Mouse (Mus musculus) heart, embryonic 14.5 days (tissue): ENCODE results near the gene Tfg. TPM values are rescaled to one million over a fixed set of nuclear protein-coding genes. Genes with fewer than 3 reads are reported as not detected.

Experiments used
- ATAC-seq: fragments of 200-750 bp; cut with Nextera tagmentation; 2 replicates; pipeline ENCODE4 v1.8.0; 2017; ENCODE audit warnings: low read depth, moderate TSS enrichment; ENCODE audit not compliant: insufficient number of reproducible peaks, insufficient read depth, low FRiP score
- H3K27ac ChIP-seq, 2 experiments: fragments of 200-500 bp in 1 of 2; fragments of 300-500 bp in 1 of 2; sonication (generic) in 1 of 2; replicated peaks in 1 of 2; 2 replicates each; pipeline ENCODE4 v1.5.1; 2012 to 2014; ENCODE audit warnings: low read depth in 2 of 2, low read length in 2 of 2, control low read depth in 1 of 2, mild to moderate bottlenecking in 1 of 2, mixed read lengths in 1 of 2; ENCODE audit not compliant: control insufficient read depth in 1 of 2, insufficient read depth in 1 of 2
- H3K27me3 ChIP-seq: fragments of 300-500 bp; sonication (generic); 2 replicates; pipeline ENCODE4 v1.6.1; 2014; ENCODE audit warnings: mild to moderate bottlenecking, low read length, control low read depth; ENCODE audit not compliant: control insufficient read depth, insufficient read depth
- H3K36me3 ChIP-seq: fragments of 300-500 bp; sonication (generic); 2 replicates; pipeline ENCODE4 v1.6.1; 2014; ENCODE audit warnings: mild to moderate bottlenecking, control low read depth, low read length, mixed read lengths; ENCODE audit not compliant: control insufficient read depth, insufficient read depth
- H3K4me1 ChIP-seq, 2 experiments: fragments of 200-500 bp in 1 of 2; fragments of 300-500 bp in 1 of 2; sonication (generic) in 1 of 2; 2 replicates each; pipeline ENCODE4 v1.6.1; 2012 to 2014; ENCODE audit warnings: low read length in 2 of 2, control low read depth in 1 of 2, mixed read lengths in 1 of 2; ENCODE audit not compliant: control insufficient read depth in 2 of 2, insufficient read depth in 2 of 2
- H3K4me2 ChIP-seq: fragments of 300-500 bp; sonication (generic); 2 replicates; pipeline ENCODE4 v1.6.1; 2014; ENCODE audit warnings: mild to moderate bottlenecking, low read length
- H3K4me3 ChIP-seq, 2 experiments: fragments of 200-500 bp in 1 of 2; fragments of 300-500 bp in 1 of 2; sonication (generic) in 1 of 2; 2 replicates each; pipeline ENCODE4 v1.5.1; 2012 to 2014; ENCODE audit warnings: low read length in 2 of 2, mild to moderate bottlenecking in 2 of 2, control low read depth in 1 of 2, low read depth in 1 of 2, moderate library complexity in 1 of 2; ENCODE audit not compliant: control insufficient read depth in 1 of 2, insufficient read depth in 1 of 2
- H3K9ac ChIP-seq: fragments of 300-500 bp; sonication (generic); 2 replicates; pipeline ENCODE4 v1.6.1; 2014; ENCODE audit warnings: mild to moderate bottlenecking, low read length
- H3K9me3 ChIP-seq: fragments of 300-500 bp; sonication (generic); 2 replicates; pipeline ENCODE4 v1.6.1; 2016; ENCODE audit warnings: low read length, control low read depth; ENCODE audit not compliant: control insufficient read depth
- whole genome bisulfite sequencing: fragments of 180-500 bp; shearing (Covaris S2); extraction: QIAGEN DNeasy Blood & Tissue Kit; methylation state at CpG from one replicate; pipeline ENCODE4 v1.1.7; 2014; 5-methylcytosine and 5-hydroxymethylcytosine counted together
- polyA plus RNA-seq: library from polyadenylated mRNA; unstranded; fragments of >200 nt; fragmentation: Nextera tagmentation; extraction: Ambion mirVana; gene quantifications from 2 replicates; pipeline ENCODE4 v1.2.1, GENCODE M21; 2014

Tfg gene
- polyA plus RNA-seq, result 130 and 136 TPM in 2 replicates

- peak within 1 kb of the TSS; percentile 99 for H3K27ac ChIP-seq
- H3K9me3 ChIP-seq, result no peaks in the 10 kb centered on the region
- peak; percentile 96 for ATAC-seq
- WGBS, result under 1% methylated on average over 61 of the region's 62 CpGs
- peaks cover 2 to 19% of the 10 kb centered on the region in 2 experiments; a peak in 3 of 4 replicates for H3K4me1 ChIP-seq
- H3K4me3 ChIP-seq, result peak within 1 kb of the TSS; percentile 85 to 90
- peak within 1 kb of the TSS; percentile 79 for H3K4me2 ChIP-seq
- peaks cover 2% of the 10 kb centered on the region for H3K36me3 ChIP-seq
- peak within 1 kb of the TSS; percentile 95 for H3K9ac ChIP-seq
- no peaks in the 10 kb centered on the region for H3K27me3 ChIP-seq
Measured at GRCm38 (mm10) chr16:56717224-56718200, at the start of gene Tfg. Tfg (minus strand) TSS chr16:56717450.

GRCm38 (mm10) chr16:56729060-56729459, 11.8 kb upstream of the Tfg start:
- H3K27ac ChIP-seq, result no peak overlapping the region
- H3K27me3 ChIP-seq, result no peaks in the 10 kb centered on the region
- no peak overlapping the region for H3K4me2 ChIP-seq
- ATAC-seq, result no peak
- no peak overlapping the region for H3K4me3 ChIP-seq
- no peak overlapping the region for H3K9ac ChIP-seq
- no peaks in the 10 kb centered on the region for H3K36me3 ChIP-seq
- no peaks in the 10 kb centered on the region for H3K9me3 ChIP-seq
- 20% methylated on average over 1 of the region's 1 CpGs for WGBS
- no peaks in the 10 kb centered on the region for H3K4me1 ChIP-seq

- no peak overlapping the region for H3K4me2 ChIP-seq
Measured at GRCm38 (mm10) chr16:56724927-56725326, 7.7 kb upstream of the Tfg start.

GRCm38 (mm10) chr16:56722357-56722756, 5.1 kb upstream of the Tfg start:
- H3K9me3 ChIP-seq, result no peaks in the 10 kb centered on the region
- H3K27ac ChIP-seq, result no peak overlapping the region
- no peaks in the 10 kb centered on the region for H3K27me3 ChIP-seq
- no peak overlapping the region for H3K9ac ChIP-seq
- 0 out of 4 replicates have a peak, but pooled peaks cover 0 to 3% of the 10 kb centered on the region in 2 experiments for H3K4me1 ChIP-seq
- H3K4me2 ChIP-seq, result no peak overlapping the region
- 50% methylated on average over 4 of the region's 4 CpGs for WGBS
- ATAC-seq, result no peak
- H3K36me3 ChIP-seq, result no peaks in the 10 kb centered on the region
- no peak overlapping the region for H3K4me3 ChIP-seq

More at GRCm38 (mm10) chr16:56724927-56725326, 7.7 kb upstream of the Tfg start:
- no peaks in the 10 kb centered on the region for H3K36me3 ChIP-seq
- no peaks in the 10 kb centered on the region for H3K4me1 ChIP-seq
- no peak overlapping the region for H3K9ac ChIP-seq
- H3K27ac ChIP-seq, result no peak overlapping the region
- H3K4me3 ChIP-seq, result no peak overlapping the region
- H3K27me3 ChIP-seq, result no peaks in the 10 kb centered on the region
- H3K9me3 ChIP-seq, result no peaks in the 10 kb centered on the region
- 74% methylated on average over 10 of the region's 10 CpGs for WGBS
- no peak for ATAC-seq

- H3K9ac ChIP-seq, result no peak overlapping the region
- no peak for ATAC-seq
- peaks cover 2 to 19% of the 10 kb centered on the region in 2 experiments; a peak in 3 of 4 replicates for H3K4me1 ChIP-seq
- no peaks in the 10 kb centered on the region for H3K36me3 ChIP-seq
- no peaks in the 10 kb centered on the region for H3K27me3 ChIP-seq
- no peaks in the 10 kb centered on the region for H3K9me3 ChIP-seq
- no peak overlapping the region for H3K27ac ChIP-seq
- no peak overlapping the region for H3K4me3 ChIP-seq
- no peak overlapping the region for H3K4me2 ChIP-seq
Measured at GRCm38 (mm10) chr16:56719031-56719430, 1.8 kb upstream of the Tfg start.

- Histone ChIP-seq H3K27ac (peak overlapping the region; percentile 99), H3K9ac (peak overlapping the region; percentile 95), H3K36me3 (peaks cover 11% of the 10 kb centered on the region), H3K27me3 (no peaks in the 10 kb centered on the region), H3K4me3 (peak overlapping the region; percentile 85 to 90), H3K4me1 (peaks cover 2 to 19% of the 10 kb centered on the region in 2 experiments; a peak in 3 of 4 replicates), H3K4me2 (peak overlapping the region; percentile 68), H3K9me3 (no peaks in the 10 kb centered on the region)
- 1% methylated on average over 30 of the region's 38 CpGs for WGBS
- ATAC-seq, result peak; percentile 70
Measured at GRCm38 (mm10) chr16:56716557-56717179, 582 bp downstream of the Tfg start.

GRCm38 (mm10) chr16:56715608-56716007, 1.6 kb downstream of the Tfg start:
- Histone ChIP-seq H3K4me3 (peak overlapping the region in 1 of 2 experiments; percentile 85; a peak in 3 of 4 replicates), H3K4me1 (peaks cover 2 to 19% of the 10 kb centered on the region in 2 experiments; a peak in 3 of 4 replicates), H3K27ac (no peak overlapping the region), H3K9ac (0 out of 2 replicates have a peak overlapping the region, but pooled peaks have one; percentile 95), H3K4me2 (peak overlapping the region; percentile 68), H3K36me3 (peaks cover 21% of the 10 kb centered on the region), H3K27me3 (no peaks in the 10 kb centered on the region), H3K9me3 (no peaks in the 10 kb centered on the region)
- WGBS, result 49% methylated on average over 3 of the region's 3 CpGs
- ATAC-seq, result no peak
